Mouse (Mus musculus) MEL (cell line): ENCODE measurements around the gene Vps13d.

Source experiments
- CTCF ChIP-seq, 3 experiments: IDR thresholded peaks in 2 of 3; conservative IDR thresholded peaks in 1 of 3; 2 replicates each; pipeline ENCODE4 v1.5.1; 2011 to 2012; ENCODE audit warnings: low read length in 3 of 3, low read depth in 2 of 3, mild to moderate bottlenecking in 2 of 3, improper control_type of control experiment in 1 of 3, inconsistent platforms in 1 of 3, mixed read lengths in 1 of 3, moderate library complexity in 1 of 3; ENCODE audit not compliant: control insufficient read depth in 1 of 3, insufficient read depth in 1 of 3, poor library complexity in 1 of 3, severe bottlenecking in 1 of 3
- GATA1 ChIP-seq: IDR thresholded peaks from 2 replicates; pipeline ENCODE4 v1.6.1; 2011; ENCODE audit warnings: low read depth, low read length, improper control_type of control experiment
- MAX ChIP-seq: IDR thresholded peaks from 2 replicates; pipeline ENCODE4 v1.6.1; 2011; ENCODE audit warnings: low read length, improper control_type of control experiment
- SMC3 ChIP-seq: IDR thresholded peaks from 2 replicates; pipeline ENCODE4 v1.6.1; 2011; ENCODE audit warnings: low read depth, low read length, improper control_type of control experiment
- TBP ChIP-seq: IDR thresholded peaks from 2 replicates; pipeline ENCODE4 v1.8.0; 2011; ENCODE audit warnings: low read depth, low read length, improper control_type of control experiment
- USF2 ChIP-seq, 2 experiments: IDR thresholded peaks; 2 replicates each; pipeline ENCODE4 v1.6.1; 2011 to 2012; ENCODE audit warnings: improper control_type of control experiment in 2 of 2, low read length in 2 of 2, borderline replicate concordance in 1 of 2, inconsistent platforms in 1 of 2, low read depth in 1 of 2, mild to moderate bottlenecking in 1 of 2; ENCODE audit not compliant: insufficient read depth in 1 of 2

GRCm38 (mm10) chr4:145147006-145147961, 47.5 kb downstream of the Vps13d start:
- TF ChIP-seq CTCF (IDR thresholded peaks at IDR 0.05 in 2 of 3, conservative IDR thresholded peaks at IDR 0.05 in 1 of 3; ENCODE audit: control insufficient read depth in 1 of 3, insufficient read depth in 1 of 3, low read depth in 2 of 3, low read length in 3 of 3, poor library complexity in 1 of 3, severe bottlenecking in 1 of 3) (no peak), TBP (no peak), SMC3 (no peak), GATA1 (no peak), USF2 (IDR thresholded peaks at IDR 0.05; ENCODE audit: borderline replicate concordance in 1 of 2, insufficient read depth in 1 of 2, low read depth in 1 of 2, low read length in 2 of 2) (no peak), MAX (no peak)
